Mouse (Mus musculus) testis, adult 2 months (tissue): ENCODE measurements around the gene Vmn1r90. TPM values are rescaled to one million over a fixed set of nuclear protein-coding genes. Genes with fewer than 3 reads are reported as not detected.
"Not testable (repeated sequence)": the region's sequence is repeated elsewhere in the genome, so short reads cannot be mapped to it uniquely, and the experiment has no call there.

Experiments used
- H3K27ac ChIP-seq: fragments of 200-500 bp; 2 replicates; pipeline ENCODE4 v1.5.1; 2012; ENCODE audit warnings: low read depth, low read length; ENCODE audit not compliant: control insufficient read depth, insufficient read depth
- H3K27me3 ChIP-seq: fragments of 200-500 bp; 2 replicates; pipeline ENCODE4 v1.6.1; 2012; ENCODE audit warnings: mild to moderate bottlenecking, low read length, moderate library complexity; ENCODE audit not compliant: control insufficient read depth, insufficient read depth
- H3K36me3 ChIP-seq: fragments of 200-500 bp; 2 replicates; pipeline ENCODE4 v1.6.1; 2012; ENCODE audit warnings: mild to moderate bottlenecking, low read length; ENCODE audit not compliant: control insufficient read depth, insufficient read depth
- H3K4me1 ChIP-seq: fragments of 200-500 bp; 2 replicates; pipeline ENCODE4 v1.6.1; 2012; ENCODE audit warnings: low read length; ENCODE audit not compliant: control insufficient read depth, insufficient read depth
- H3K4me3 ChIP-seq: fragments of 200-500 bp; 2 replicates; pipeline ENCODE4 v1.5.1; 2012; ENCODE audit warnings: low read depth, mild to moderate bottlenecking, low read length, moderate library complexity, mixed read lengths; ENCODE audit not compliant: control insufficient read depth
- CTCF ChIP-seq: fragments of 200-500 bp; IDR thresholded peaks from 2 replicates; pipeline ENCODE4 v1.5.1; 2012; ENCODE audit warnings: low read depth, mild to moderate bottlenecking, inconsistent platforms, low read length, moderate library complexity; ENCODE audit not compliant: control insufficient read depth, insufficient read depth, insufficient replicate concordance
- POLR2A ChIP-seq: fragments of 200-500 bp; IDR thresholded peaks from 2 replicates; pipeline ENCODE4 v1.6.1; 2012; ENCODE audit warnings: low read depth, mild to moderate bottlenecking, inconsistent platforms, low read length, moderate library complexity; ENCODE audit not compliant: control insufficient read depth
- polyA plus RNA-seq: library from polyadenylated mRNA; depleted of rRNA; stranded (reverse); fragments of >200 nt; gene quantifications from 2 replicates; pipeline ENCODE4 v1.2.3, GENCODE M21; 2012; rRNA removed

Vmn1r90 gene
- 0.07 TPM in 2 replicates for polyA plus RNA-seq

DNA sequence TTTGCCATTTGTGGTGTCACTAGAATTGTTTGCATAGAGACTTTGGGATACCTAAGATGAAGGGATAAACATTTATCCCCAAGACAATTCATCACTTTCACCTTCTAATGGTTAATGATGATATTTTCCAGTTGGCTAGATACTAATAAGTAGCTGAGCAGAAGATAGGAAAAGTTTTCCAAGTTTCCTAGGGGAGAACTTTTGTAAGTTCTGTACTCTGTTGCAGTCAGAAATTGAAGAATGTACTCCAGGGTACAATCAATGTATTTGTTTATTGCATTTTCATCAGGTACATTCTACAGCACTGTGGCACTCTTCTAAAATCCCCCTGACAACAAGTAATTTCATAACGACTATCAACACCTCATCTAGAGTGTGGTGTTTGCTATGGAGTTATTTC, at the start of gene Vmn1r90:
Vmn1r90 (minus strand) TSS at position 101 of the 400 bp plus-strand sequence.
- no peaks in the 10 kb centered on the region for H3K27me3 ChIP-seq

DNA sequence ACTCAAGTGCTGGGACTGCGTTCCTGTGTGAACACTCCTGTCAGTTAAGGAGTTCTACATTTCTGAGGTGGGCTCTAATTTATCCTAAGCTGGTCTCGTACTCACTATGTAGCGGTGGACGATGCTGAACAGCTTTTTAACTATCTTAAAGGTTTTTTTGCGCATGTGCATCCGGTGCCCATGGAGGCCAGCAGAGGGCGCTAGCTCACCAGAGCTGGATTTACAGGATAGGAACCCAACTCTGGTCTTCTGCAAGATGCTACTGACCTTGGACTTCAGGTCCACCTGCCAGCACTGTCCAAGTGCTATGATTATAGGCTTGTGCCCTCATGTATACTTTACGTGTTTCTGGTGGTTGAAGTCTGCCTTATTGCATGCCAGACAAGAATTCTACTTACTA, 29.7 kb upstream of the Vmn1r90 start:
- H3K4me1 ChIP-seq, H3K27me3 ChIP-seq, H3K27ac ChIP-seq, H3K4me3 ChIP-seq, H3K36me3 ChIP-seq: not testable (repeated sequence)
- peak; percentile 38; the same call in 1 of the 2 replicates for TF ChIP-seq CTCF

More for the DNA sequence above, at the start of gene Vmn1r90:
- no peak for TF ChIP-seq CTCF
- no peak for TF ChIP-seq POLR2A
- no peak within 1 kb of the TSS for H3K27ac ChIP-seq
- H3K36me3 ChIP-seq: no peaks in the 10 kb centered on the region
- no peaks in the 10 kb centered on the region for H3K4me1 ChIP-seq
- H3K4me3 ChIP-seq: no peak within 1 kb of the TSS

DNA sequence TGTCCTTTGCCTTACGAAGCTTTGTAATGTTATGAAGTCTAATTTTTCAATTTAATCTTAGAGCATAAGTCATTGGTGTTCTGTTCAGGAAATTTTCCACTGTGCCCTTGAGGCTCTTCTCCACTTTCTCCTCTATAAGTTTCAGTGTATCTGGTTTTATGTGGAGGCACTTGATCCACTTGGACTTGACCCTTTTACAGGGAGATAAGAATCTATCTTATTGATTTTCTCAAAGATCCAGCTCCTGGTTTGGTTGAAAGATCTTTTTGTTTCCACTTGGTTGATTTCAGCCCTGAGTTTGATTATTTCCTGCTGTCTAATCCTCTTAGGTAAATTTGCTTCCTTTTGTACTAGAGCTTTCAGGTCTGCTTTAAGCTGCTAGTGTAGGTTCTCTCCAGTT, 11.0 kb downstream of the Vmn1r90 start:
- Histone ChIP-seq H3K27ac (no peak overlapping the region), H3K4me3 (no peak overlapping the region), H3K4me1 (no peaks in the 10 kb centered on the region), H3K27me3 (no peaks in the 10 kb centered on the region), H3K36me3 (no peaks in the 10 kb centered on the region)
- no peak for TF ChIP-seq CTCF
- no peak for TF ChIP-seq POLR2A

DNA sequence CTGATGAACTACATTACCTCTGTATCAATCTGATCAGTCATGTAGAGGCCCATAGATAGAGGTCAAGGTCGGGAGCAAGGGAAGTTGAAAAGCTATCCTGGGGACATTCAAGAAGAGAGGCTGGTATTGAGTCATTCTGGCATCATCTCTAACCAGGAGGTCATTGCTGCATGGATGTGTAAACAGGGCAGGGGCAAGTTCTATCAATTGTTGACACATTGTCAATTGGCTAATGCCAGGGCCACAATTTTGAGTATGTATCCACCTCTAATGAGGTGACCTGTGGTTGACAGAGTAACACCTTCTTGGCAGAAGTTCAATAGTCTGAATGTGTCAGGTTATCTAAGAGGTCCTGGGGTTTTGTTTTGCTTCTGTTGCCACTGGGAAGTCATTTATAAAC, 38.0 kb downstream of the Vmn1r90 start:
- Histone ChIP-seq H3K4me1 (no peaks in the 10 kb centered on the region), H3K4me3 (no peak overlapping the region), H3K27me3 (no peaks in the 10 kb centered on the region), H3K27ac (no peak overlapping the region), H3K36me3 (no peaks in the 10 kb centered on the region)
- TF ChIP-seq POLR2A: no peak
- TF ChIP-seq CTCF: no peak

DNA sequence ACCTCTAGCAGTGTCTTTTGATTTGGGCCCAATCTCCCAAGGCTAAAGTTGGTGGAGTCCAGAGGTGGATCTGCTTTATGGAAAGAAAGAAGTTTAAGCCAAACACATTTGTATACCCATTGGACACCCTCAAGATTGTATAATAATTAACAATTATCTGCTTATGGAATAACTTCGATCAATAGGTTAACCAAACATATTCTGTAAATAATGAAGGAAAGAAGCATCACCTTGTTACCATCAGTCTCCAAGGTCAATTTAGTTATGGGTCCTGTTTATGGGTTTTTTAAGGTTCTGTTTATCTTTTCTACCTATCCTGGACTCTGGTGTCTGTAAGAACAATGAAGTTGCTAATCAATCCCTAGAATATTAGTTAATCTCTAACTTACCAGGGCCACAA, 40.7 kb downstream of the Vmn1r90 start:
- Histone ChIP-seq H3K4me1 (no peaks in the 10 kb centered on the region), H3K27ac (no peak overlapping the region), H3K27me3 (no peaks in the 10 kb centered on the region), H3K4me3 (no peak overlapping the region), H3K36me3 (no peaks in the 10 kb centered on the region)
- no peak for TF ChIP-seq CTCF
- TF ChIP-seq POLR2A: no peak

DNA sequence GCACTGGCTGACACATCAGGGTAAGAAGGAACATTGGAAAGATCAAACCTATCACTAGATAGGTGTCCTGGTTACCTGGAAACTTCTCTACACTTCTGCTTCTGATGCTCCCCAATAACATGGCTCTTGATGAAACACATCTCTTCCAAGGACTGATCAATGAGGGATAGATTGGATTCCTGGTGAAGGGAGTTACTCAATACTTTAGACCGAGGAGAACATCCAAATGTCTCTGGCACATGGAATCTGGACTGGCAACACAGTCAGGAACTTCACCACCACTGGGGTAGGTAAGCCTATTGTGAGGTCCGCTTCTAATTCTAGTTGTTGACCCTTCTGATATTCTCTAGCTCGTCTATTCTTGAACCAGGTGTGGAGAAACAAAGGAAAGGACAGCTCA, 45.0 kb downstream of the Vmn1r90 start:
- no peaks in the 10 kb centered on the region for H3K36me3 ChIP-seq
- H3K27me3 ChIP-seq: no peaks in the 10 kb centered on the region
- H3K27ac ChIP-seq: no peak overlapping the region
- H3K4me3 ChIP-seq: no peak overlapping the region
- H3K4me1 ChIP-seq: no peaks in the 10 kb centered on the region
- TF ChIP-seq POLR2A (no peak), CTCF (no peak)

Other genes starting within 250 kb of the Vmn1r90 start
- not detected in 2 replicates for gene Obox8, start 229.9 kb downstream of the Vmn1r90 start, polyA plus RNA-seq
- gene Sult2a8, start 116.7 kb downstream of the Vmn1r90 start, polyA plus RNA-seq: not detected in 2 replicates
- 0.42 and 0.49 TPM in 2 replicates for gene Sult2a7, start 69.3 kb downstream of the Vmn1r90 start, polyA plus RNA-seq
- gene Obox7, start 96.0 kb upstream of the Vmn1r90 start, polyA plus RNA-seq: 0.07 TPM in 1 of 2 replicates, not detected in the other